Mouse (Mus musculus) C2C12 (cell line): ENCODE results near the gene Ivns1abp. TPM values are rescaled to one million over a fixed set of nuclear protein-coding genes. Genes with fewer than 3 reads are reported as not detected.

Source experiments
- H3K27me3 ChIP-seq: one replicate; pipeline ENCODE4 v1.6.1; 2011; ENCODE audit not compliant: control insufficient read depth, insufficient read depth, insufficient read length
- H3K36me3 ChIP-seq: one replicate; pipeline ENCODE4 v1.6.1; 2011; ENCODE audit not compliant: control insufficient read depth, insufficient read depth
- H3K4me3 ChIP-seq: one replicate; pipeline ENCODE4 v1.5.1; 2011; ENCODE audit warnings: mild to moderate bottlenecking, control low read depth; ENCODE audit not compliant: poor library complexity, insufficient read depth, severe bottlenecking
- H3K79me2 ChIP-seq: one replicate; pipeline ENCODE4 v1.6.1; 2011; ENCODE audit not compliant: control insufficient read depth, insufficient read depth
- H3K79me3 ChIP-seq: one replicate; pipeline ENCODE4 v1.6.1; 2011; ENCODE audit warnings: low read depth, control low read depth
- H3ac ChIP-seq: one replicate; pipeline ENCODE3; 2011; ENCODE audit warnings: low read depth; ENCODE audit not compliant: control insufficient read depth, insufficient read length
- CEBPB ChIP-seq: IDR thresholded peaks from one replicate; pipeline ENCODE4 v1.6.1; 2011; ENCODE audit warnings: low read depth, mild to moderate bottlenecking, control low read depth, moderate library complexity
- CTCF ChIP-seq: IDR thresholded peaks from one replicate; pipeline ENCODE4 v1.5.1; 2011; ENCODE audit not compliant: control insufficient read depth, insufficient read depth, insufficient read length
- FOSL1 ChIP-seq: IDR thresholded peaks from one replicate; pipeline ENCODE4 v1.8.0; 2011; ENCODE audit warnings: mild to moderate bottlenecking, low read length; ENCODE audit not compliant: poor library complexity, insufficient read depth, severe bottlenecking
- MAX ChIP-seq: IDR thresholded peaks from one replicate; pipeline ENCODE4 v1.6.1; 2011; ENCODE audit warnings: mild to moderate bottlenecking, control low read depth
- MYOD1 ChIP-seq: IDR thresholded peaks from one replicate; pipeline ENCODE4 v1.6.1; 2011; ENCODE audit warnings: low read depth; ENCODE audit not compliant: control insufficient read depth, insufficient read length
- MYOG ChIP-seq: IDR thresholded peaks from one replicate; pipeline ENCODE4 v1.6.1; 2011; ENCODE audit not compliant: control insufficient read depth, insufficient read length; ENCODE audit errors: extremely low read depth
- USF1 ChIP-seq: IDR thresholded peaks from one replicate; pipeline ENCODE4 v1.6.1; 2011; ENCODE audit warnings: low read depth, mild to moderate bottlenecking, control low read depth, moderate library complexity
- polyA plus RNA-seq: library from polyadenylated mRNA; unstranded; fragments of >200 nt; fragmentation: generic; extraction: Trizol; gene quantifications from one replicate; pipeline ENCODE4 v1.2.1, GENCODE M21; 2012; ENCODE audit warnings: missing spikeins

The Ivns1abp gene
- polyA plus RNA-seq, 1 experiment, result 38.6 TPM

DNA sequence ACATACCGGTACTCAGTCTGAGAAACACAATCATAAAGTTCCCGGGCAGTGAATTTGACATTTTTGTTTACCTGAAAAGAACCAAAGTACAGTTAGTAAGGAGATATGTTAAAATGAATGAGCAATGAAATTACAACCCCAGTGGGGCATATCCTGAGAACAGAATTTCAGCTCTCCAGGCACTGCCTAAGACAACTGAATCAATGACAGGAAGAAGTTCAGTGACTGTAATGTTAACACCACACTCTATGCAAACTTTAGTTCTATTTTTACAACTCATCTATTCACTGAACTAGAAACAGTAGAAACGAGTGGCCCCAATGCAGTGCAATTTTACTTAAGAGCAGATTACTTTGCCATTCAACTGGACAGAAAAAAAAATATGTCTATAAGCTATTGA lies 26.3 kb downstream of the Ivns1abp start:
- H3K79me2 ChIP-seq, result no peaks in the 10 kb centered on the region
- H3ac ChIP-seq, result no peak overlapping the region
- no peaks in the 10 kb centered on the region for H3K27me3 ChIP-seq
- no peak overlapping the region for H3K4me3 ChIP-seq
- H3K79me3 ChIP-seq, result no peaks in the 10 kb centered on the region
- TF ChIP-seq CTCF (no peak), CEBPB (no peak), USF1 (no peak), MYOG (no peak)
- H3K36me3 ChIP-seq, result peaks cover 50% of the 10 kb centered on the region

DNA sequence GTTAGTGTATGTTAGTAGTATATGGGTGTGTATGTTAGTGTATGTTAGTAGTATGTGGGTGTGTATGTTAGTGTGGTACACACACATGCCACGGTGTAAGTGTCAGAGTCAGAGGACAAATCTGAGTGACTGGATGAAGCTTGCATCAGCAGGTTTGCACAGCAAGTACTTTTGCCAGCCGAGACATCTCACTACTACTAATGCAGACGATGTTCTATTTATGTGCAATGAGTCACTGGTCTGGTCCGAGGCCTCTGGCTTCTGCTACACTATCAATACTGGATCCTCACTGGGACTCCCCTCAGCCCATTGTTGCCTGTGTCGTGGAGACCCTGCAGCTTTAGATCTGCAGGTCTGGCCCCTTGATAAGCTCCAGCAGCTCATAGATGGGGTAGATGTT lies 27.3 kb downstream of the Ivns1abp start:
- TF ChIP-seq MYOD1 (no peak), CEBPB (no peak), CTCF (no peak), FOSL1 (no peak), MAX (no peak), MYOG (no peak), USF1 (no peak)
- H3K79me3 ChIP-seq, result no peaks in the 10 kb centered on the region
- H3K36me3 ChIP-seq, result peaks cover 40% of the 10 kb centered on the region
- H3K27me3 ChIP-seq, result no peaks in the 10 kb centered on the region
- no peaks in the 10 kb centered on the region for H3K79me2 ChIP-seq
- H3K4me3 ChIP-seq, result no peak overlapping the region
- no peak overlapping the region for H3ac ChIP-seq

DNA sequence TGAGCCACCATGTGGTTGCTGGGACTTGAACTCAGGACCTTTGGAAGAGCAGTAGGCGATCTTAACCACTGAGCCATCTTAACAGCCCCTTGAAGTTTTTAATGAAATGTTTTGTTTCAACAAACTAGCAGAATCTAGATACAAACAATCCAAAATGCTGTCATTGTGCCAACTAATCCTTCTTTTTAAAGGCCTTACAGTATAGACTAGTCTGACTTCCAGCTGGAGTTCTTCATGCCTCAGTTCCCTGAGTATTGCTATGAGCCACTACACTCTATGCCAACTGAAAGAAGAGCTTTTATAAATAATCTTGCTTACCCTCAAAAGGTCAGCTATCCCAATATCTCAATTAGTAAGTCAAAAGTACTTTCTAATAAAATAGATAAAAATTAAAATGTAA lies 28.5 kb downstream of the Ivns1abp start:
- no peaks in the 10 kb centered on the region for H3K27me3 ChIP-seq
- TF ChIP-seq MYOG (no peak), MYOD1 (no peak), CTCF (no peak), MAX (no peak), USF1 (no peak), CEBPB (no peak), FOSL1 (no peak)
- H3K79me2 ChIP-seq, result no peaks in the 10 kb centered on the region
- H3K36me3 ChIP-seq, result peaks cover 28% of the 10 kb centered on the region
- no peaks in the 10 kb centered on the region for H3K79me3 ChIP-seq
- H3K4me3 ChIP-seq, result no peak overlapping the region
- no peak overlapping the region for H3ac ChIP-seq

DNA sequence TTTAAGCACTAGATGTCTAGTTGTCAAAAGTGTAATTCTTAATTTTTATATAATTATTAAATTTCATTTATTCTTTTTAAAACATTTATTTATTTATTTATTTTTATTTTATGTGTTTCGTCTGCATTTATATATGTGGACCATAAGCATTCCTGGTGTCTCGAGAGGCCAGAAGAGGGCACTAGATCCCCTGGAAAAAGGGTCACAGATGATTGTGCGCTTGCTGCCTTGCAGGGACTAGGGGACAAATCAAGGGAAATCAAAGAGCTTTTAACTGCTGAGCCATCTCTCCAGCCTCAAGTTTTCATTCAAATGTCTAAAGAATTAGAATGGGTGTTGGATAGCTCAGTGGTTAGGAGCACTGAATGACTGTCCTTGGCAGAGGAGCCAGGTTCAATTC lies 33.1 kb downstream of the Ivns1abp start:
- Histone ChIP-seq H3K27me3 (no peaks in the 10 kb centered on the region), H3ac (no peak overlapping the region), H3K79me3 (no peaks in the 10 kb centered on the region), H3K79me2 (no peaks in the 10 kb centered on the region), H3K4me3 (no peak overlapping the region), H3K36me3 (peaks cover 25% of the 10 kb centered on the region)
- TF ChIP-seq CEBPB, result no peak

DNA sequence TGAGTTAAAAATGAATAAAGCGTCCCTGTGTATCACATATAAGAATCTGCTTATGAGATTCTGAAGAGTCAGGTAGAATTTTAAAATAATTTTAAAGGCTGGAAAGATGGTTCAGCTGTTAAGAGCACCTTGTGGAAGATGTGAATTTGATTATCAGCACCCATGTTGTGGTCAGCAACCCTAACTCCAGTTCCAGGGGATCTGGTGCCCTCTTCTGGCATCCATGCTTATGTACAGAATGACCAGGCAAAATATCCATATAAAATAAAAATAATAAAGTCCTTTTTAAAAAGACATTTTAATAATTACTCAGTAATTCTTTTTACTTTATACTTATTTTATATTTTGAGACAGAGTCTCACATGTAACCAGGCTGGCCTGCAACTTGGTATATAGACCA lies 45.8 kb downstream of the Ivns1abp start:
- Histone ChIP-seq H3ac (no peak overlapping the region), H3K79me2 (no peaks in the 10 kb centered on the region), H3K79me3 (no peaks in the 10 kb centered on the region), H3K4me3 (no peak overlapping the region), H3K27me3 (no peaks in the 10 kb centered on the region), H3K36me3 (peaks cover 20% of the 10 kb centered on the region)
- TF ChIP-seq MAX, result no peak
- TF ChIP-seq MYOG, result no peak
- TF ChIP-seq CEBPB, result no peak

DNA sequence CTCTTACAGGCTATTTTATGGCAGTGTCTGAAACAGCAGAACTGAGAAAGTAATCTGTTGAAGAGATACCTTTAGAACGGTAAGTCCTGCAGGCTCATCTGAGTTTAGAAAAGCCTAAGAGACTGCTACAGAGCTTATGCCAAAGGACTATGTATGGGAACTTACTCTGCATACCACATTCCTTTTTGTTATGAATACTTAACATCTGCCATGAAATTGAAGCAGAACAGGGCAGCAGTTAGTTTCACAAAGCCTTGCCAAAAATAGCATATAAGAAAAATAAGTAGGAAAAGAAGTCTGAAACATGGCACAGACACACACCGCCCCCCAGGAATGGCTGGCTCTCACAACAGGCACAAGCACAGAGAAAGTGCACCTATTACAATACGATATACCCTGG lies 65.5 kb downstream of the Ivns1abp start:
- no peaks in the 10 kb centered on the region for H3K27me3 ChIP-seq
- H3K4me3 ChIP-seq, result no peak overlapping the region
- no peak overlapping the region for H3ac ChIP-seq
- no peaks in the 10 kb centered on the region for H3K79me3 ChIP-seq
- peaks cover 28% of the 10 kb centered on the region for H3K36me3 ChIP-seq
- no peaks in the 10 kb centered on the region for H3K79me2 ChIP-seq
- TF ChIP-seq MYOD1 (no peak), CTCF (no peak), CEBPB (no peak), MYOG (no peak), FOSL1 (no peak), USF1 (no peak), MAX (no peak)

Other genes starting within 250 kb of the Ivns1abp start
- 0.07 TPM for gene Gm47985, start 161.9 kb upstream of the Ivns1abp start, polyA plus RNA-seq
- gene Gm8947, start 152.1 kb upstream of the Ivns1abp start, polyA plus RNA-seq, result 0.05 TPM
- gene Gm47995, start 146.0 kb upstream of the Ivns1abp start, polyA plus RNA-seq, result 0.05 TPM
- not detected for gene 3110040M04Rik, start 140.4 kb upstream of the Ivns1abp start, polyA plus RNA-seq
- not detected for gene Gm47996, start 134.3 kb upstream of the Ivns1abp start, polyA plus RNA-seq
- 1.7 TPM for gene Swt1, start 84.0 kb downstream of the Ivns1abp start, polyA plus RNA-seq
- 9.7 TPM for gene Trmt1l, start 84.1 kb downstream of the Ivns1abp start, polyA plus RNA-seq
- gene Rnf2, start 156.5 kb downstream of the Ivns1abp start, polyA plus RNA-seq, result 10.7 TPM
- 1.7 TPM for gene Fam129a, start 226.7 kb downstream of the Ivns1abp start, polyA plus RNA-seq